Mouse (Mus musculus): ENCODE results near the gene Dip2a.

Gene Dip2a

DNA sequence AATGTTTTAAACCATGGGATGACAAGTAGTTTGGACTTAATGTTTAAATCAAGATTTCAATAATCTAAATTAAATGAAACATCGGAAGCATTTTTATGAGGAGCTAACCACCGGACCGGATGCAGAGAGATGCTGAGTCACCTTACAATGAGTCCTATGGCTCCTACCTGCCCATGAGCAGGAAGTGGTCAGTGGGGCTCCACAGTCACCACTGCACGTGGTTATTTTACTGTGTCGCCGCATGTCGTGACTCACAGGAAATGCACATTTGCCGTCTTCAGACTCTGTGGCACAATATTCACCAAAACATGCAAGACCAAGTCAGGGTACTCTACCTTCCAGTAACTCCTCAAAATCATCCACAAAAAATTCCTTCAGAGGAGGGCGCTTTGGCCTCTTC is 38.4 kb downstream of the Dip2a start:
- DNase-seq (ENCODE audit: low spot score in 2 of 2), result no peak

GRCm38 (mm10) chr10:76300133-76300532 is 45.0 kb downstream of the Dip2a start:
- DNase-seq (ENCODE audit: low spot score in 2 of 2), result no peak

GRCm38 (mm10) chr10:76293222-76293621 is 51.9 kb downstream of the Dip2a start:
- no peak for DNase-seq (ENCODE audit: low spot score in 2 of 2)

- no peak for DNase-seq (ENCODE audit: low spot score in 2 of 2)
Measured at GRCm38 (mm10) chr10:76289936-76290671, 55.0 kb downstream of the Dip2a start.

GRCm38 (mm10) chr10:76289052-76289451 is 56.0 kb downstream of the Dip2a start:
- DNase-seq (ENCODE audit: low spot score in 2 of 2), result no peak

DNA sequence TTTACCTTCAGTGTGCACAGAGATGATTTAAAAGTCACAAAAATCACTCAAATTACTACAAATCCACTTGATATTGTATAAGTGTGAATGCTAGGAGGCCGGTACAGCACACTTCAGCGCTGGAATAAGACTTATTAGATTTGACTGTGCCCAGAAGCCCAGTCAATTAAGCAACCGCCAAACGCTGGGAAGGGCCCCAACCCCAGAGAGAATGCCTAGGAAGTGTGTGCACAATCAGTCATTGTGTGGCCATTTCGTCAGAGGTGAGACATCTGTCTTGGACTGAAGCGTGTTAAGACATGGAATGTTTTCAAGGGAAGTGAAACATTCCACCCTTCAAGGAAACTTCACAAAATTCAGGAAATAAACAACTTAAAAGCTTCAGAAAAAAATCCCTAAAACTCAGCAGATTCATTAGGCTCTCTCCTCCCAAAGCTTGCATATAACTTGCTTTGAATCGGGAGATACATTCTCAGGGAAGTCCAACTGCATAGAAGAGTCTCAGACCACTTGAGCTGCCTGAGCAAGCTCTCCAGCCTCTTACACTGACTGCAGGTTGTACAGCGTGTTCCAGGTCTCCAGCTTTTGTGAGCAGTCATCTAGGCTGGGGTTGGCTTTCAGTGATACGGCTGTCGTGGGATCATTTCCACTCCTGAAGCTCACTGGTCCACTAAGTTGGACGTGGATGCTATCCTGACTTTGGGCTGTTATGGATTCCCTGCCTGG is 56.7 kb downstream of the Dip2a start:
- DNase-seq (ENCODE audit: low spot score in 2 of 2), result no peak

DNA sequence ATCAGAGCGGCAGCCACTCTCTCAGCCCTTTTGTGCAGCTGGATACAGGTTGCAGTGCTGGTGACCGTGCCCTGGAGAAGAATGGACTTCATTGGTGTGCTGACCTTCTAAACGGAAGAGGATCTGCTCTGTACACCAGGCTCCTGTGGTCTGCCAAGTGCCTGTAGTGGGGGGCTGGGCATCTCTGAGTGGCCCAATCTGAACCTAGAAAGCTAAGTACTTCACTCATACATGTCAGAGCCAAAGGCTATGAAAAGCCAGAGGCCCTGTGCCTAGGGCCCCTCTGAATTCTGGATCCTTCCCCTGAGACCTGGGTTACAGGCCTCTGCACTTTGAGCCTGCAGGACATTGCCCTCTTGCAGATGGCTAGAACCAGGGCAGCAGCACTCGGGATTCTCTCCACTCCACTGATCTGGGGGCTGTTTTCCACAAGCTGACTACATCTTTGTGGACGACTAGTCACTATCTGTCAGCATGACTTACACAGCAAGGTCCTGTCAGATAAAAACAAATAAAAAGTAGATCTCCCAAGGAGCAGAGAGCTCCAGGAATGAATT is 66.5 kb downstream of the Dip2a start:
- DNase-seq (ENCODE audit: low spot score in 2 of 2), result no peak

DNA sequence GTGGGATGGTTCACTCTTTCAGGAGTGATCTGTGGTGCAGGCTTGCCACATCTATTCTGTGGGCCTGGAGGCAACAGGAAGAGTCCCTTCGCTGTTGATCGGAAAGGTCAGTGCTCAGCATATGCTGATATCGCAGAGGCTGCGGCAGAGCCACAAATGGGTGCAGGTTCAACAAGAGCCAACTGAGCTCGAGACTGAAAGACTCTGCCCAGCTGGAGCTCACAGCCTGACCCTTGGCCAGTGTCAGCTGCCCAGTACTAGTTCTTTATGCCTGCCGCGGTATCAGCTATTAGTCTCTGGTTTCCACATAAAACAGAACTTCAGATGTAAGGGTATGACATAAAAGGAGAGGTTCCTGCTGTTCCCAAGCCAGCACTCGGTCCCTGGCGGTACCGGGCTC is 69.8 kb downstream of the Dip2a start:
- no peak for DNase-seq (ENCODE audit: low spot score in 2 of 2)

DNA sequence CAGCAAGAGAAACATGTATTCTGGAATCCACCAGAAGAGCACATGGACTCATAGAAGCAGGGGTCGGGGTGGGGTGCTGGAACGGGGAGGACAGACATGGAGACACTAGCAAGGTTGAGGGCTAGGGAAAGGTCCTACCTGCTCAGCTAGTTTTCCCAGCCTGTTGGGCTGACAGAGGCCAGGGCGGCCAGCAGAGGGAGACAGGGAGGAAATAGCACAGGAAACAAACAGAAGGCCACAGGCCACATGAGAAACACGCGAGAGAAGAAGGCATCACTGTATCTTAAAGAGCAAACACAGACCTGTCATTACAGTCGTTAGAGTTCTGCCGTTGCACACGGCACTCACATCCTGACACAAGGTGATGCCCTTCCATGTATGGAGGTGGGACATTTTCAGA is 73.9 kb downstream of the Dip2a start:
- peak; percentile 40 to 46 for DNase-seq (ENCODE audit: low spot score in 2 of 2)

- peak in 1 of 2 experiments; percentile 15 for DNase-seq (ENCODE audit: low spot score in 2 of 2)
Measured at GRCm38 (mm10) chr10:76262431-76262830, 82.7 kb downstream of the Dip2a start.

DNA sequence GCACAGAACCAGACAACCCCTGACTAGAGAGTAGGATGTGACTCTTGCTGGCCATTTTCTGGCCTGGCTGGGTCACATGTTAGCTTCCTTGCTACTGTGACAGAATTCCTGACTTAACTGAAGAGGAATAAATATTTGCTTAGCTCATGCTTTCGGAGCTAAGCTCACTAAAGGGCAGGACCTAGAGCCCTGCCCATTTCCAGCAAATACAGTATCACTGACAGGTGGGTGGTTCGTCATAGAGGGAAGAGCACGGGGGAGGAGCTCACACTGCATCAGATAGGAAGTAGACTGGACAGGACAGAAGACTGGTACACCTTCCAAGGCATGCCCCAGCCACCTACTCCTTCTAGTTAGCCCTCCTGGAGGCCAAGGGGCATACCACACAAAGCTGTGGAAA is 83.6 kb downstream of the Dip2a start:
- no peak for DNase-seq (ENCODE audit: low spot score in 2 of 2)

- DNase-seq (ENCODE audit: low spot score in 2 of 2), result no peak
Measured at GRCm38 (mm10) chr10:76260358-76261059, 84.6 kb downstream of the Dip2a start.

GRCm38 (mm10) chr10:76259566-76260232 is 85.4 kb downstream of the Dip2a start:
- no peak for DNase-seq (ENCODE audit: low spot score in 2 of 2)

- DNase-seq (ENCODE audit: low spot score in 2 of 2), result peak; percentile 34 to 58
Measured at GRCm38 (mm10) chr10:76257719-76258390, 87.2 kb downstream of the Dip2a start.

DNA sequence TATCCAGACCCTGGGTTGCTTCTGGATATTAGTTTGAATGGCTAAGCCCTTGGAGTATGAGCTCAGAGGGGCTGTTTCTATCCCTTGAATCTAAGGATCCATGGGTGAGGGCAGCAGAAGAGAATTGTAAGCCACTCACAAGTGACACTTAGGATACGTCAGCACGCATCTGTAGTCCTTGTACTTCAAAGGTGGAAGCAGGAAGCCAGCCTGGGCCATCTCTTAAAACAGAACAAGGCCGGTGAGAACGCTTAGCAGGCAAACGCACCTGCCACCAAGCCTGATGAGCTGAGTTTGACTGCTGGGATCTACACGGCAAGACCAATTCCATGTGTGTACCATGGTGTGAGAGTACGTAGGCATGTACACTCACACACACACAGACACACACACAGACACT is 87.9 kb downstream of the Dip2a start:
- DNase-seq (ENCODE audit: low spot score in 2 of 2), result no peak

DNA sequence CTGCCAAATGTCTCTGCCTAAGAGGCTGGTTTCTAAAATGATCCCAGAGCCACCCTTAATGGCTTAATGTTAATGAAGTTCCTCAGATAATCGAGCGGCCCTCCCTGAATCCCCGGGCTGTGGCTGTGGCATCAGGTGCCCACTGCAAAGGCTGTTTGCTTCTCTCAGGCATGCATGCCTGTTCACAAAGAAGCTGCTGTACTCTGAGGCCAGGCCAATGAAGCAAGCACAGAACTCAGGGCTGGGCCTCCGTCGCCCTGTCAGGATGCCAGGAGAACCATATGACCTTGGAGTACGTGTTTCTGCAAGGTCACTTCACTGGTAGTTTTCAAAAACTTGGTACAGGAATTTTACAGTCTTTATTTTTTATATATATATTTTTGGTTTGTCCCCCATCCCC is 89.5 kb downstream of the Dip2a start:
- DNase-seq (ENCODE audit: low spot score in 2 of 2), result no peak

DNA sequence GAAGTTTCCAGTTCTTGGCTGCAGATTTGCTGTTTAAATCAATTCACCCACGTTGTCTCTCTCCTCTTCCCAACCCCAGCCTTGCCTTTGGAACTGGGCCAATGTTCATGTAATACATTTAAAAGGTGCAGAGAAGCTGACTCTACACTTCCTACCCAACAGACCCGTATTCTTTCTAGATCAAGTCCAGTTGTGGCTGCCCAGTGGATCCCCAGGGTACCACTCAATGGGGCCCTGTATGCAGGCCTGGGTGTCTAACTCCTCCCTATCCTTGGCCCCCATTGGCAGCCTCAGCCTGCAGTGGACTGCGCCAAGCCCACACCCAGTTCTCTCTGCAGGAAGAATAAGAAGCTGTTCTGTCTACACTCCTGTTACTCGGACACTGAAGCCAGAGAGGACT is 91.6 kb downstream of the Dip2a start, which contains the start of gene S100b:
Gene S100b (plus strand): TSS at position 318 of the 400 bp plus-strand sequence.
- peak; percentile 19 to 57 for DNase-seq (ENCODE audit: low spot score in 2 of 2)

GRCm38 (mm10) chr10:76253079-76253478 is 92.0 kb downstream of the Dip2a start:
- DNase-seq (ENCODE audit: low spot score in 2 of 2), result no peak

DNA sequence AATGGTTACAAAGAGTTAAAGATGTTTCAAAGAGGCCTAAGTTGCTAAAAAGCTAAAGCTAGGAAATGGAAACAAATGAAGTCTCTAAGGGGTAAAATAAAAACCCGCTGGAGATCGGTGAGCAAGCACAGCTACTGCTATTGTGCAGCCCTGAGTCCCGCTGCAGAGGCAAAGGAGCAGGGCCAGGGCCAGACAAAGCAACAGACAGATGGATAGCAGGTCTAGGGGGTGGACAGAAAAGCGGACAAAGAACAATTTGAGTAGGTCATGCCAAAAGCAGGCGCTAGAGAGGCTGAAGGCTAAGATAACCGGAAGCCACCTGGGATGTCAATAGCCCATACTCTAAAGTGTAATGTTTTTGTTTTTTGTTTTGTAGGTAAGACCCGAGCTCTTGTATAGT is 94.2 kb downstream of the Dip2a start:
- DNase-seq (ENCODE audit: low spot score in 2 of 2), result no peak

DNA sequence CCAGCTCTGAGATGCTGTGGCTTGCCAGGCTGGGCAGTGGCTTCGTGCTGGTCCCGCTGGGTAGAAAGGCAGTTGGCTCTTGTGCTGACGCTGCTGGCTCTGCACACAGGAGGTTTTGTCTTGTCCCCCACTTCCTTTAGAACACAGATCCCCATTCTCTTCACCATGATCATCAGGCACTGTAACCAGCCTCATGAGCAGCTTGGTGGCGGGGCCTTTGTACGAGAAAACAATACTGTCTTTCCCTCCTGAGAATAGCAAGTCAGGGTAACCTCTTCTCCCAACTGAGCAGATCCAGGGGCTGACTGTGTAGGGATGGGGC is 96.5 kb downstream of the Dip2a start:
- no peak for DNase-seq (ENCODE audit: low spot score in 2 of 2)

GRCm38 (mm10) chr10:76247960-76248646 is 97.0 kb downstream of the Dip2a start:
- no peak for DNase-seq (ENCODE audit: low spot score in 2 of 2)

All from urinary bladder, postnatal 36 days (tissue).